Mouse (Mus musculus) C2C12 (cell line): ENCODE data around the gene Ccdc162.

Experiments used
- CTCF ChIP-seq: IDR thresholded peaks from one replicate; pipeline ENCODE4 v1.5.1; 2011; ENCODE audit not compliant: control insufficient read depth, insufficient read depth, insufficient read length
- FOSL1 ChIP-seq: IDR thresholded peaks from one replicate; pipeline ENCODE4 v1.8.0; 2011; ENCODE audit warnings: mild to moderate bottlenecking, low read length; ENCODE audit not compliant: poor library complexity, insufficient read depth, severe bottlenecking
- MAX ChIP-seq: IDR thresholded peaks from one replicate; pipeline ENCODE4 v1.6.1; 2011; ENCODE audit warnings: mild to moderate bottlenecking, control low read depth
- MYOD1 ChIP-seq: IDR thresholded peaks from one replicate; pipeline ENCODE4 v1.6.1; 2011; ENCODE audit warnings: low read depth; ENCODE audit not compliant: control insufficient read depth, insufficient read length
- MYOG ChIP-seq: IDR thresholded peaks from one replicate; pipeline ENCODE4 v1.6.1; 2011; ENCODE audit not compliant: control insufficient read depth, insufficient read length; ENCODE audit errors: extremely low read depth
- USF1 ChIP-seq: IDR thresholded peaks from one replicate; pipeline ENCODE4 v1.6.1; 2011; ENCODE audit warnings: low read depth, mild to moderate bottlenecking, control low read depth, moderate library complexity

GRCm38 (mm10) chr10:41746554-41746953 lies 30.1 kb upstream of the Ccdc162 start:
- TF ChIP-seq CTCF (no peak), USF1 (no peak), MAX (no peak), MYOG (no peak), MYOD1 (no peak), FOSL1 (no peak)
